Mouse (Mus musculus) small intestine, adult 2 months (tissue): ENCODE results near the gene 4921539E11Rik.

ENCODE experiments used
- CTCF ChIP-seq: fragments of 200-500 bp; IDR thresholded peaks from 2 replicates; pipeline ENCODE4 v1.5.1; 2012; ENCODE audit warnings: low read depth, mild to moderate bottlenecking, control low read depth, inconsistent platforms, low read length, moderate library complexity, mixed read lengths; ENCODE audit not compliant: insufficient replicate concordance, insufficient read length; ENCODE audit errors: extremely low read depth
- POLR2A ChIP-seq: fragments of 200-500 bp; IDR thresholded peaks from 2 replicates; pipeline ENCODE4 v1.6.1; 2012; ENCODE audit warnings: low read depth, mild to moderate bottlenecking, control low read depth, inconsistent platforms, low read length, moderate library complexity

DNA sequence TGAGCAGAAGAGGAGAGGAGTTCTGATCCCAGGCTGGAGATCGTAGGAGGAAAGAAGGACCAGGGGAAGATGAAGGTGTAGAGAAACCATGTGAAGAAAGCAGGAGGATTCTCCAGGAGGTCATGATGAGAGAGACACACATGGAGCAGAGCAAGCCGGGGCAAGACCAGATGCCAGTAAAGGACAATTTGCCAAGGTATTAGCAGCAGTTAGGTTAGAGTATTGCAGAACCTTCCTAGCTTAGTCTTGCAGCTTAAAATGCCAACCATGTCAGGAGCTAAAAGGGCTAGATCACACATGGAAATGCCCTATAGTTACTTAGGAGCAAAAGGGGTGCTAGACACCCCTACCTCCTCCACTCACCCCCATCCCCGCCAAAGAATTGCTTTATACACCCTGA is 43.4 kb downstream of the 4921539E11Rik start:
- TF ChIP-seq CTCF (no peak), POLR2A (no peak)
